Mouse (Mus musculus): ENCODE measurements around the gene Mms19.

DNA sequence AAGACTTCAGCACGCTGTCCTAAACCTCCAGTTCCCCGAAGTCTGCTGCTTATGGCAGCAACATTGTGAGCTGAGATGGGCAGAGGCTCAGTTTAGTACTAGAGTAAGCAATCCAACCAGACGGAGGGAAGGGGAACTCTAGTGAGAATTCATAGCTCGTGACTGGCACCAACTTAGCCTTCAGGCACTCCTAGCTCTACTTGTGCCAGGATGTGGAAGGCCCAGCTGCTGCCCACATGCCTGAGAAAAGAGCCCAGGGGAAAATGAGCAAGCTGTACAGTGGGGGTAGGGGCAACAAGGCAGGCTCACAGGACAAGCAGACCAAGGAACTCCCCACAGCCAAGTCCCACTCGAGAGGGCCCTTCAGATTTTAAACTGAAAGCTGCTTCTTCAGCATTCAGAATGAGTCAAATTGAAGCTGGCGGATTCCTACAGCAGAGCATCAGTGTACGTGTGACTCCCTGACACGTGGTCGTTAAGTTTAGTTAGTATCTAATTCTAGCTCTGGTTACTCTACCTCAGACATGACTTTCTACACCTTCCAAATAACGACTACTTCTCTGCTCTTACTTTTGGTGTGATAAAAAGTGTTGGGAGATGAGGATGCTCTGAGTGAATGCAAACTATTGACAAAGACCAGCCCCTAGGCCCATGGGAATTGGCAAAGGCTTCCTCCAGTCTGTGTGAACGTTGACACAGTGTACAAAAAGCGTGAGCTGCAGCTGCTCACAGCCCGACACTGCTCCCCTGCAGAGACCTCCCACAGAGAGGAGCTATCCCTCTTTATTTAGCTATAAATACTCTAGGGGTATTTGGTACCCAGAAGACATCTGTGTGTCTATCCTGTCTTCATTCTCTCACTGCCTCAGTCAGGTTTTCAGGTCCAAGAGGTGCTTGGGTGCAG is 6.8 kb downstream of the Mms19 start:
- TF ChIP-seq CTCF (IDR thresholded peaks at IDR 0.05; ENCODE audit: borderline replicate concordance, insufficient read depth, low read depth, low read length) (no peak), POLR2A (IDR thresholded peaks at IDR 0.05; ENCODE audit: borderline replicate concordance, insufficient read depth, low read length) (no peak)

All from cerebellum, adult 2 months (tissue).